Mouse (Mus musculus) ES-E14 (cell line): ENCODE results near the gene Gm13199.

Source experiments
- CHD2 ChIP-seq: IDR thresholded peaks from 2 replicates; pipeline ENCODE4 v1.6.1; 2014; ENCODE audit warnings: mild to moderate bottlenecking, low read depth, low read length, inconsistent platforms
- HCFC1 ChIP-seq: IDR thresholded peaks from 2 replicates; pipeline ENCODE4 v1.6.1; 2012; ENCODE audit warnings: low read length, inconsistent platforms, borderline replicate concordance; ENCODE audit not compliant: insufficient read depth

GRCm38 (mm10) chr2:5894843-5895570, 32.3 kb upstream of the Gm13199 start, which contains the start of gene Sec61a2:
- TF ChIP-seq CHD2 (no peak), HCFC1 (no peak)
